Mouse (Mus musculus) CH12.LX (cell line): ENCODE results near the gene Rap1b. TPM values are rescaled to one million over a fixed set of nuclear protein-coding genes. Genes with fewer than 3 reads are reported as not detected.

Experiments used
- DNase-seq: peaks from one replicate; pipeline ENCODE4 v3.0.0-alpha.2; 2013; ENCODE audit errors: extremely low read depth
- H3K27ac ChIP-seq: 2 replicates; pipeline ENCODE4 v1.5.1; 2012; ENCODE audit warnings: low read depth, mild to moderate bottlenecking, control low read depth, moderate library complexity; ENCODE audit not compliant: insufficient read depth
- H3K27me3 ChIP-seq: replicated peaks from 2 replicates; pipeline ENCODE3; 2012; ENCODE audit warnings: inconsistent platforms
- H3K36me3 ChIP-seq, 2 experiments: replicated peaks in 1 of 2; 2 replicates each; pipeline versions ENCODE3 to v1.6.1; 2012; ENCODE audit warnings: inconsistent platforms in 1 of 2, low read length in 1 of 2, mild to moderate bottlenecking in 1 of 2, mixed read lengths in 1 of 2, moderate library complexity in 1 of 2; ENCODE audit not compliant: control insufficient read depth in 1 of 2, insufficient read depth in 1 of 2
- H3K4me1 ChIP-seq, 2 experiments: 2 replicates each; pipeline ENCODE4 v1.6.1; 2012; ENCODE audit warnings: inconsistent platforms in 1 of 2, moderate library complexity in 1 of 2; ENCODE audit not compliant: insufficient read depth in 2 of 2, control insufficient read depth in 1 of 2
- H3K4me2 ChIP-seq: 2 replicates; pipeline ENCODE4 v1.6.1; 2012; ENCODE audit warnings: low read depth, mild to moderate bottlenecking, control low read depth; ENCODE audit not compliant: poor library complexity, insufficient read depth, severe bottlenecking
- H3K4me3 ChIP-seq, 3 experiments: fragments of 150-350 bp in 1 of 3; sonication (generic) in 1 of 3; replicated peaks in 1 of 3; 2 replicates each; pipeline versions ENCODE3 to v1.5.1; 2011 to 2012; ENCODE audit warnings: low read depth in 2 of 3, low read length in 2 of 3, mild to moderate bottlenecking in 2 of 3, moderate library complexity in 2 of 3, control low read depth in 1 of 3, improper control_type of control experiment in 1 of 3, inconsistent platforms in 1 of 3, mixed read lengths in 1 of 3; ENCODE audit not compliant: poor library complexity in 1 of 3
- H3K79me2 ChIP-seq: replicated peaks from 2 replicates; pipeline ENCODE4 v1.6.1; 2012; ENCODE audit warnings: mild to moderate bottlenecking, moderate library complexity; ENCODE audit not compliant: control insufficient read depth, poor library complexity, insufficient read depth, severe bottlenecking; ENCODE audit errors: extremely low read depth
- H3K9ac ChIP-seq: 2 replicates; pipeline ENCODE4 v1.6.1; 2012; ENCODE audit warnings: low read depth, mild to moderate bottlenecking, control low read depth, moderate library complexity; ENCODE audit not compliant: insufficient read depth
- H3K9me3 ChIP-seq: replicated peaks from 2 replicates; pipeline ENCODE3; 2012; ENCODE audit warnings: low read length, inconsistent platforms, mixed read lengths
- CHD1 ChIP-seq: IDR thresholded peaks from 2 replicates; pipeline ENCODE4 v1.6.1; 2012; ENCODE audit warnings: low read depth, low read length, improper control_type of control experiment, inconsistent platforms
- CTCF ChIP-seq, 2 experiments: IDR thresholded peaks in 1 of 2; conservative IDR thresholded peaks in 1 of 2; 2 replicates each; pipeline ENCODE4 v1.5.1; 2011 to 2012; ENCODE audit warnings: low read depth in 2 of 2, low read length in 2 of 2, improper control_type of control experiment in 1 of 2, inconsistent platforms in 1 of 2, mild to moderate bottlenecking in 1 of 2, moderate library complexity in 1 of 2
- E2F4 ChIP-seq: IDR thresholded peaks from 2 replicates; pipeline ENCODE4 v1.6.1; 2011; ENCODE audit warnings: low read depth, low read length, improper control_type of control experiment; ENCODE audit not compliant: insufficient replicate concordance
- ELF1 ChIP-seq: IDR thresholded peaks from 2 replicates; pipeline ENCODE4 v1.6.1; 2014; ENCODE audit warnings: low read depth, mild to moderate bottlenecking, inconsistent platforms, low read length, improper control_type of control experiment
- EP300 ChIP-seq: IDR thresholded peaks from 2 replicates; pipeline ENCODE4 v1.6.1; 2011; ENCODE audit warnings: low read length, improper control_type of control experiment
- GABPA ChIP-seq: IDR thresholded peaks from 2 replicates; pipeline ENCODE4 v1.6.1; 2012; ENCODE audit warnings: low read depth, low read length, improper control_type of control experiment, inconsistent platforms; ENCODE audit not compliant: insufficient replicate concordance
- HCFC1 ChIP-seq: IDR thresholded peaks from 2 replicates; pipeline ENCODE4 v1.6.1; 2012; ENCODE audit warnings: low read depth, mild to moderate bottlenecking, inconsistent platforms, low read length, improper control_type of control experiment
- IRF4 ChIP-seq: IDR thresholded peaks from 2 replicates; pipeline ENCODE4 v1.6.1; 2014; ENCODE audit warnings: low read depth, mild to moderate bottlenecking, inconsistent platforms, low read length, improper control_type of control experiment
- JUN ChIP-seq: IDR thresholded peaks from 2 replicates; pipeline ENCODE4 v1.6.1; 2011; ENCODE audit warnings: low read depth, mild to moderate bottlenecking, low read length, improper control_type of control experiment, moderate library complexity; ENCODE audit not compliant: insufficient read depth
- KAT2A ChIP-seq: IDR thresholded peaks from 2 replicates; pipeline ENCODE4 v1.6.1; 2012; ENCODE audit warnings: low read length, improper control_type of control experiment, inconsistent platforms; ENCODE audit not compliant: insufficient replicate concordance
- MAFK ChIP-seq: IDR thresholded peaks from 2 replicates; pipeline ENCODE4 v1.6.1; 2011; ENCODE audit warnings: low read length, improper control_type of control experiment; ENCODE audit not compliant: insufficient replicate concordance
- MAZ ChIP-seq: IDR thresholded peaks from 2 replicates; pipeline ENCODE4 v1.6.1; 2012; ENCODE audit warnings: low read depth, mild to moderate bottlenecking, inconsistent platforms, low read length, improper control_type of control experiment, moderate library complexity
- MEF2A ChIP-seq: IDR thresholded peaks from 2 replicates; pipeline ENCODE4 v1.6.1; 2014; ENCODE audit warnings: low read depth, mild to moderate bottlenecking, inconsistent platforms, low read length, improper control_type of control experiment, borderline replicate concordance
- MYC ChIP-seq: IDR thresholded peaks from 2 replicates; pipeline ENCODE4 v1.6.1; 2011; ENCODE audit warnings: low read depth, mild to moderate bottlenecking, improper control_type of control experiment, low read length
- NRF1 ChIP-seq: IDR thresholded peaks from 2 replicates; pipeline ENCODE4 v1.6.1; 2014; ENCODE audit warnings: low read depth, mild to moderate bottlenecking, inconsistent platforms, low read length, improper control_type of control experiment, moderate library complexity
- PAX5 ChIP-seq: IDR thresholded peaks from 2 replicates; pipeline ENCODE4 v1.6.1; 2012; ENCODE audit warnings: low read length, inconsistent platforms, mixed read lengths
- POLR2A ChIP-seq: IDR thresholded peaks from 2 replicates; pipeline ENCODE4 v1.6.1; 2011; ENCODE audit warnings: low read depth, mild to moderate bottlenecking, improper control_type of control experiment, low read length
- RAD21 ChIP-seq: IDR thresholded peaks from 2 replicates; pipeline ENCODE4 v1.6.1; 2011; ENCODE audit warnings: low read depth, mild to moderate bottlenecking, low read length, improper control_type of control experiment, moderate library complexity
- SMC3 ChIP-seq: IDR thresholded peaks from 2 replicates; pipeline ENCODE4 v1.6.1; 2011; ENCODE audit warnings: low read depth, low read length, improper control_type of control experiment
- TBP ChIP-seq: conservative IDR thresholded peaks from 2 replicates; pipeline ENCODE4 v1.6.1; 2011; ENCODE audit warnings: low read depth, low read length, improper control_type of control experiment
- TCF12 ChIP-seq: IDR thresholded peaks from 2 replicates; pipeline ENCODE4 v1.6.1; 2014; ENCODE audit warnings: low read depth, mild to moderate bottlenecking, inconsistent platforms, low read length, improper control_type of control experiment
- USF2 ChIP-seq: conservative IDR thresholded peaks from 2 replicates; pipeline ENCODE4 v1.6.1; 2011; ENCODE audit warnings: low read depth, low read length, improper control_type of control experiment
- ZC3H11A ChIP-seq: IDR thresholded peaks from 2 replicates; pipeline ENCODE4 v1.6.1; 2012; ENCODE audit warnings: low read depth, mild to moderate bottlenecking, inconsistent platforms, low read length, improper control_type of control experiment
- ZKSCAN1 ChIP-seq: IDR thresholded peaks from 2 replicates; pipeline ENCODE4 v1.6.1; 2012; ENCODE audit warnings: low read depth, inconsistent platforms, low read length, improper control_type of control experiment, borderline replicate concordance
- ZNF384 ChIP-seq: IDR thresholded peaks from 2 replicates; pipeline ENCODE4 v1.6.1; 2012; ENCODE audit warnings: low read depth, low read length, improper control_type of control experiment, inconsistent platforms
- dilution Hi-C: fragments of 300-500 bp; cut with MboI; formaldehyde crosslinking; loops from 2 replicates; pipeline ENCODE4 v1.14.3; 2020; ENCODE audit warnings: low sequenced_read_pairs; ENCODE audit not compliant: extremely low pct_unique_long_range_greater_than_20kb, extremely low pct_ligation_motif_present
- in situ Hi-C: fragments of 300-500 bp; cut with MboI; formaldehyde crosslinking; loops from 3 replicates; pipeline ENCODE4 v1.14.3; 2019; ENCODE audit warnings: low sequenced_read_pairs, low pct_ligation_motif_present, low pct_unique_long_range_greater_than_20kb, mixed read lengths
- polyA plus RNA-seq: library from polyadenylated mRNA; unstranded; fragments of >175 nt; gene quantifications from 2 replicates; pipeline ENCODE4 v1.2.1, GENCODE M21; 2012; ENCODE audit warnings: low read depth; ENCODE audit not compliant: insufficient read length
- total RNA-seq, 2 experiments: library from RNA; depleted of rRNA; stranded (reverse); fragments of 300-350 nt in 1 of 2; fragments of >200 nt in 1 of 2; gene quantifications; 2 replicates each; pipeline ENCODE4 v1.2.3; 2012 to 2014

Rap1b gene
- total and polyA plus RNA-seq, 3 experiments: 37.0 to 214 (median 205) TPM

- peaks cover 64 to 90% of the 10 kb centered on the region in 2 experiments for H3K36me3 ChIP-seq
- H3K4me3 ChIP-seq: no peak overlapping the region
- H3K27me3 ChIP-seq: no peaks in the 10 kb centered on the region
- no peak overlapping the region for H3K4me2 ChIP-seq
- H3K79me2 ChIP-seq: no peaks in the 10 kb centered on the region
- H3K9me3 ChIP-seq: no peaks in the 10 kb centered on the region
- no peak overlapping the region for H3K9ac ChIP-seq
- no peak overlapping the region for H3K27ac ChIP-seq
- H3K4me1 ChIP-seq: peaks cover 5 to 17% of the 10 kb centered on the region in 2 experiments; a peak in 1 of 4 replicates
- in situ Hi-C loops (no loop called here), dilution Hi-C loops (no loop called here)
- no peak for TF ChIP-seq GABPA
- TF ChIP-seq RAD21: no peak
- TF ChIP-seq TCF12: no peak
- no peak for TF ChIP-seq E2F4
- TF ChIP-seq POLR2A: no peak
- TF ChIP-seq CHD1: no peak
- TF ChIP-seq EP300: no peak
- TF ChIP-seq NRF1: no peak
- no peak for TF ChIP-seq TBP
- no peak for TF ChIP-seq MEF2A
- no peak for TF ChIP-seq HCFC1
- no peak for TF ChIP-seq IRF4
- TF ChIP-seq MAZ: no peak
- TF ChIP-seq MAFK: no peak
- TF ChIP-seq ZKSCAN1: no peak
- no peak for TF ChIP-seq ZC3H11A
- TF ChIP-seq CTCF (conservative IDR thresholded peaks at IDR 0.05 in 1 of 2, IDR thresholded peaks at IDR 0.05 in 1 of 2; ENCODE audit: low read depth in 2 of 2, low read length in 2 of 2): no peak
- DNase-seq: no peak
Measured at GRCm38 (mm10) chr10:117776281-117777102, 69.3 kb downstream of the Rap1b start.

GRCm38 (mm10) chr10:117775401-117776144 is 70.3 kb downstream of the Rap1b start:
- dilution Hi-C loops (no loop called here), in situ Hi-C loops (no loop called here)
- Histone ChIP-seq H3K4me3 (no peak overlapping the region), H3K9ac (no peak overlapping the region), H3K36me3 (peaks cover 61 to 90% of the 10 kb centered on the region in 2 experiments), H3K4me1 (peaks cover 0 to 8% of the 10 kb centered on the region in 2 experiments; a peak in 1 of 4 replicates), H3K4me2 (no peak overlapping the region), H3K27me3 (no peaks in the 10 kb centered on the region), H3K27ac (no peak overlapping the region), H3K9me3 (no peaks in the 10 kb centered on the region), H3K79me2 (no peaks in the 10 kb centered on the region)
- no peak for DNase-seq
- TF ChIP-seq USF2: no peak
- no peak for TF ChIP-seq ZNF384
- TF ChIP-seq TCF12: no peak
- no peak for TF ChIP-seq JUN
- TF ChIP-seq IRF4: no peak
- no peak for TF ChIP-seq GABPA
- TF ChIP-seq PAX5: no peak
- TF ChIP-seq EP300: no peak
- no peak for TF ChIP-seq SMC3
- no peak for TF ChIP-seq MAZ
- TF ChIP-seq POLR2A: no peak
- TF ChIP-seq KAT2A: no peak
- TF ChIP-seq ELF1: no peak
- no peak for TF ChIP-seq E2F4
- no peak for TF ChIP-seq MYC
